Mouse (Mus musculus) urinary bladder, postnatal 14 days (tissue): ENCODE results near the gene Ethe1.
A peak's percentile ranks its signal among the peaks of the same experiment; 100 is the strongest.

Experiments used
- DNase-seq: peaks from one replicate; pipeline ENCODE4 v3.0.0; 2021; ENCODE audit warnings: low spot score

Ethe1 gene

GRCm38 (mm10) chr7:24574224-24574796 is 13.0 kb upstream of the Ethe1 start:
- no peak for DNase-seq

DNA sequence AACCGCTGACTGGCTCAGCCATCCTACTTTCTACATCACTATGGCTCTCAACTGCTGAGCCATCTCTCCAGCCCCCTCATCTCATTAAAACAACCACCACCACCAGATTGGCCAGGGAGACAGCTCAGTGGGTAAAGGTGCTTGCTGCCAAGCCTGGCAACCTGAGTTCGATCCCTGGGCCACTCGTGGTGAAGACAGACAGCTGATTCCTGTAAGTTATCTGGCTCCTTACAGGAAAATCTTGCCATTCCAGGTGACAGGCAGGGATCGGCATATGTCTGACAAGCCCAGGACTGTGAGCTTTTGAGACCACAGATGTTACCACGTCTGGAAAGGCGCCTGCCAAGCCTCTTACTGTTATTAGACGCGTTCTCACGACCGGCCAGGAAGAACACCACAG is 9.5 kb upstream of the Ethe1 start:
- DNase-seq: no peak

DNA sequence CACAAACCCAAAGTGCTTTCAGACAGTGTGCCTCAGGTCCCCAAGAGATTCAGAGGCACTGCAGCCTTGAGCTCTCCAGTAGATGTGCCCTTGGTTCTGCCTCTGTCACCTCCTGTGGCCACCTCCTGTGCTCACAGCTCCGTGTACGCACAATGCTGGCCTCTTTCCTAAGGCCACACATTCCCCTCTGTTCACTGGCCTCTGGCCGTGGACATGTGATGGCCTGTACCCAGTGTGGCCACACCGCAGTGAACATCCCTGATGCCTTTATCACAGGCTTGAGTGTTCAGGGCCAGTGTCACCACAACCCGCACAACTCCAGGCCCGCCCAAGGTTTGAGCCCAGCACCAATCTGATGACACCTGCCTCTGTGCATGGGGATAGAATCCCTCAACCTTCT is 2.5 kb upstream of the Ethe1 start:
- DNase-seq: no peak

GRCm38 (mm10) chr7:24585995-24586394 is 1.3 kb upstream of the Ethe1 start:
- DNase-seq: no peak

GRCm38 (mm10) chr7:24586828-24587227 is 515 bp upstream of the Ethe1 start:
- no peak for DNase-seq

GRCm38 (mm10) chr7:24588336-24588735 is 993 bp downstream of the Ethe1 start:
- peak; percentile 72 for DNase-seq

DNA sequence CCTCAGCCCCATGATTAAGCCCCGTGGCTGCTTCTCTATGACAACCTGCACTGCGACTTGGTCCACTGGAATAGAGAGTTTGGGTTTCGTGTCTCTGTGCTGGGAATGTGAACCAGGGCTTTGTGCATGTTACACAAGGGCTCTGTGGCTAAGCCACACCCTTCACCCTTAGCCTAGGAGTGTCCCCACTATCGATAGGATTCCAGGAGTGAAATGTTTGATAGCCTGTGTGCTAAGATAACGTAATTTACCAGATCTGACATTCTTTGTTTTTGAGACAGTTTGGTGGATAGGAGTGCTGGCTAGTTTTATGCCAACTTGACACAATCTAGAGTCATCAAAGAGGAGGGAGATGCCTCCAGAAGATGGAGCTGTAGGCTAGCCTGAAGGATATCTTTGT is 4.4 kb downstream of the Ethe1 start:
- DNase-seq: no peak

- no peak for DNase-seq
Measured at GRCm38 (mm10) chr7:24592163-24592562, 4.8 kb downstream of the Ethe1 start.

GRCm38 (mm10) chr7:24592781-24593180 is 5.4 kb downstream of the Ethe1 start:
- DNase-seq: no peak

DNA sequence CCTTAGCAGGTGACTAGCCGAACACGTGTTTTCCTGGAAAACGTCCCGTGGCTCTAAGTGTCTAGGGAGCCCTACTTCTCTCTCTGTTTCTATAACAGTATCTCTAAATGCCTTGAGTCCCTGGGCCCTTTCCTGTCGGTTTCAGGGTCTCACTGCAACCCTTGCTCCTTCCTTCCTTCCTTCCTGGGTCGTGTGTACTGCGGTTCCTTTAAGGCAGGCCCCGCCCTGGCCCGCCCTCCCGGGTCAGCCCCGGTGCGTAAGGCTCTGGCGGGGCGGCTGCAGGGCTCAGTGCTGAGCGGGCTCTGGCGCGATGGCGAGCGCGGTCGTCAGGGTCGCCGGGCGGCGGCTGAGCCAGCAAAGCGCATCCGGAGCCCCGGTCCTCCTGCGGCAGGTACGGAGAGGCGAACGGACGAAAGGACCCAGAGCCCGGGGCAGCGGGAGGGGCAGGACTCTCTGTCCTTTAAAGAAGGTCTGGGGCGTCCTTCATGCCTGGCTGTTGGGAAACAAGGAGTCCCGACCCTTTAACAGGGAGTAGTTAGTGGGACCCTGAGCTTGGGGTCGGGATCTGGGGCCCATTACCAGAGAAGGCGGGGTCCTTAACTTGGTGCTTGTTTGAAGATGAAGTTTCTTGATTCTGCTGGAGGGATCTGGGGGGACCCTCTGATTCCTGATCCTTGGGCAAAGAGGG is 6.4 kb downstream of the Ethe1 start:
- DNase-seq: peak; percentile 80

- DNase-seq: no peak
Measured at GRCm38 (mm10) chr7:24594309-24594803, 7.0 kb downstream of the Ethe1 start.

GRCm38 (mm10) chr7:24595464-24595863 is 8.1 kb downstream of the Ethe1 start:
- DNase-seq: no peak

DNA sequence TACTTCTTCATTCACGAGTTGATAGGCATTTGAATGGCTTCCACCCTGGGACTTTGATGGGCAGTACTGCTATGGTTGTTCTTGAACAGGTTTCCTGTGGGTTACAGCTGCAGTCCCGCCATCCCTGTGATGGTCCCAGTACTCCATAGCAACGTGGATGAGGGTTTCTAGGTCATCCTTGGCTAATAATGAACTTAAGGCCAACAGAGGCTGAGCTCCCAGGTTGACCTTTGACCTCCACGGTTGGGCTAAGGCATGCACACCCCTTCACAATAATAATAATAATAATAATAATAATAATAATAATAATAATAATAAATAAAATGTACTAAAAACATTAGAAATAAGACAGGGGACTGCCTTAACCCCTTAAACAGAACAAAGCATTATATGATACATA is 10.8 kb downstream of the Ethe1 start:
- no peak for DNase-seq

GRCm38 (mm10) chr7:24599211-24600067 is 12.1 kb downstream of the Ethe1 start:
- peak; percentile 46 for DNase-seq

DNA sequence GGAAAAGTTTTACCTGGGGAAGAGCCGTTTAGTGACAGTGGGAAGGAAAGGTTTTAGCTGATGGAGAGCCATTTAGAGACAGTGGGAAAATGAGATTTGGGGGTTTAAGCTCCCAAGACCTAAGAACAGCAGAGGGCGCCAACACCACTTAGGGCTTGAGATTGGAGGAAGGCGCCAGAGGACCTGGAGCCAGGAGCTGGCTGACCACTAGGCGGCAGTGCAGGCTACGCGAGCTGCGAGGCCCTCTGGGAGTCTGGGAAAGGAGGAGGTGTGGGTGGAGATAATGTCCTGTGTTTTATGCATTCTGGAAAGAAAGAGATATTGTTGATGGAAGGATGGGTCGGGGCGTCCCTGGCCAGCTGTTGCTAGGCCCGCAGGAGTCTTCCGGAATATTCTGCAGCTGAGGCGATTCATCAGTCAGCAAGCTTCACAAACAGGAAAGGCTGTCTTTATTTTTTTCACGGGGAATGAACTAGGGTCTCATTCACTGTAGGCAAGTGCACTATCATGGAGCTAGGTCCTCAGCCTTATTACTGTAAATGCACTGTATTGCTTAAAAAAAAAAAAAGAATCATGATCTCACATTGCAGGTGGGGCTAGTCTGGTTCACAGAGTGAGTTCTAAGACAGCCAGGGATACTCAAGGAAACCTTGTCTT is 13.7 kb downstream of the Ethe1 start:
- DNase-seq: peak; percentile 99

DNA sequence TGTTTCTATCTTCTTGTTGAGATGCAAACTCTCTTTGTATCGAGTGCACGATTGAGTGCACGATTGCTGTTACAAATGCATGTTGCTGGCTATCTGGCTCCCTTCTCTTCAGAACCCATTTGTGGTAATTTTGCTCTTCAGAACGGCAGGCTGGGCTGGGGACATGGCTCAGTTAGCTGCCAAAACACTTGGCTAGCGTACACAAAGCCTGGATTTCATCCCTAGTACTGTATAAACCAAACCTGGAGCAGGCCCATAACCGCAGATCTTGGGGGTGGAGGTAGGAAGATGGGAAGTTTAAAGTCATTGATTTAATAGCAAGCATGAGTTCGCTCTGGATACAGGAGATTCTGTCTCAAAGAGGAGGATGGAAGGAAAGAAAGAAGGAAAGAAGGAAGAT is 18.2 kb downstream of the Ethe1 start:
- no peak for DNase-seq

DNA sequence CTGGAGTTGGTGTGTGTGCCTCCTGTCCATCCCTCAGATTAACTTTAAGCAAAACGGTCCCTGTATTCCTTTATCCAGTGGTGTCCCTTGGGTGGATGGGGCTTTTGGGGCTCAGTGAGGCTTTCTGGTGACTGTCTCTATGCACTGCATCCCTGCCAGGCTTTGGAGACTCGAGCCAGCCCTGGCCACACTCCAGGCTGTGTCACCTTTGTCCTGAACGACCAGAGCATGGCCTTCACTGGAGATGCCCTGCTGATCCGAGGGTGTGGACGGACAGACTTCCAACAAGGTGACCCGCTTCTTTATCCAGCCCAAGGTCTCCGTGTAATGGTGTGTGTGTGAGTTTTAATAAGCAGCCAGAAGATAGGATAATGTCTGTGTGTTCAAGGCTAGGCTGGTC is 18.7 kb downstream of the Ethe1 start:
- no peak for DNase-seq

DNA sequence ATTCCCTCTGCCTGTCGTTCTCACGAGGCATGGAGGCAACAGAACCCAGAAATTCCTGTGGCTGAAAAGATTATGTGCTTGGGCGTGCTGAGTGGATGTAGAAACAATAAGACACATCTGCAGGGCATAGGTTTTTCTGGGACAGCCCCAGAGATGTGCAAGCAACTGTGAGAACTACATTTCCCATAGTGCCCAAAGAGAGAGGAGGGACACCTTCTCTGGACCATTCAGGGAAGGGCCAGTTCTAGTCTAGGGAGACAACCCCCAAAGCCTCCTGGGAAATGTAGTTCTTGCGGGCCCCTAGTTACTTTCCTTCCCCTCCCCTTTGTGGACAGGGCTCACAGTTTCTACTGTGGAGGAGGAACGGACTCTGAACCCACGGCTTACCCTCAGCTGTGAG is 20.7 kb downstream of the Ethe1 start:
- peak; percentile 51 for DNase-seq

- DNase-seq: no peak
Measured at GRCm38 (mm10) chr7:24608561-24608960, 21.2 kb downstream of the Ethe1 start.

GRCm38 (mm10) chr7:24610144-24610878 is 23.0 kb downstream of the Ethe1 start, which contains the start of gene Phldb3:
Gene Phldb3 (plus strand): TSS chr7:24610763.
- peak; percentile 79 for DNase-seq

DNA sequence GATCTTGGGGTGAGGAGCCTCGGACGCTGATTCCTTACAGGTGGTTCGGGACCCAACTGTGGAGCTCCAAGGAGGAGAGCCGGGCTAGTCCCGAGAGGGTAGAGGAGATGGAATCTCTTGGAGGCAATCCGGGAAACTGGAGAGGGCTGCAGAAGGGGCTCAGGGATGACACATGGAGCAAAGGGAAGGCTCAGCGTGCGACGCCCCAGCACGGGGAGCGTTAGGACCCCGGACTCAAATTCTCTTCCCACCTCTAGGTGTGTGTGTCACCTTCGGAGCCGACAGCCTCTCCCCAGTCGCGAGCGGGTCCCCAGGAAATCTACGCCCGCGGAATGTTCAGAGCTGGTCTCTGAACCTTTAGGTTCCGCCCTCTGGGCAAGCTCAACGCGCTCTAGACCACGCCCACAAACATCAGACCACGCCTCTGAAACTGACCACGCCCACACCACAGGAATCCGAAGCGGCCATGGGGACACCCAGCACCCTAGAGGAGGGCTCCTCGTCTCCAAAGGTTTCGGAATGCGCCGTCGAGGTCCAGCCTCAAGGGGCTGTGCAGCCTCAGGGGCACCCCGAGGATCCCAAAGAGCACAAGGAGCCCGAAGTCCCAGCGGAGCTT is 23.6 kb downstream of the Ethe1 start:
- peak; percentile 97 for DNase-seq
